Mouse (Mus musculus) intestine, postnatal 0 days (tissue): Measurements from ENCODE around the gene Ccdc115. TPM values are rescaled to one million over a fixed set of nuclear protein-coding genes. Genes with fewer than 3 reads are reported as not detected.

Source experiments
- ATAC-seq: fragments of 200-750 bp; cut with Nextera tagmentation; 2 replicates; pipeline ENCODE4 v1.8.0; 2017; ENCODE audit warnings: mild to moderate bottlenecking, moderate TSS enrichment, moderate library complexity
- H3K27ac ChIP-seq: fragments of 300-500 bp; sonication (generic); 2 replicates; pipeline ENCODE4 v1.5.1; 2014; ENCODE audit warnings: mild to moderate bottlenecking, low read depth, low read length, moderate library complexity
- H3K27me3 ChIP-seq: fragments of 300-500 bp; sonication (generic); replicated peaks from 2 replicates; pipeline ENCODE4 v1.6.1; 2014; ENCODE audit warnings: low read length, mixed read lengths; ENCODE audit not compliant: control insufficient read depth, insufficient read depth
- H3K36me3 ChIP-seq: fragments of 300-500 bp; sonication (generic); 2 replicates; pipeline ENCODE4 v1.6.1; 2014; ENCODE audit warnings: mild to moderate bottlenecking, moderate library complexity; ENCODE audit not compliant: control insufficient read depth, insufficient read depth
- H3K4me1 ChIP-seq: fragments of 300-500 bp; sonication (generic); replicated peaks from 2 replicates; pipeline ENCODE4 v1.6.1; 2014; ENCODE audit warnings: antibody characterized with exemption, low read length, mixed read lengths; ENCODE audit not compliant: control insufficient read depth, insufficient read depth
- H3K4me2 ChIP-seq: fragments of 300-500 bp; sonication (generic); replicated peaks from 2 replicates; pipeline ENCODE4 v1.6.1; 2014; ENCODE audit warnings: low read depth, mild to moderate bottlenecking, moderate library complexity
- H3K4me3 ChIP-seq: fragments of 300-500 bp; sonication (generic); 2 replicates; pipeline ENCODE4 v1.5.1; 2014; ENCODE audit warnings: low read depth, low read length
- H3K9ac ChIP-seq: fragments of 300-500 bp; sonication (generic); 2 replicates; pipeline ENCODE4 v1.6.1; 2014; ENCODE audit warnings: mild to moderate bottlenecking, low read depth, low read length
- H3K9me3 ChIP-seq: fragments of 300-500 bp; sonication (generic); 2 replicates; pipeline ENCODE4 v1.6.1; 2016; ENCODE audit warnings: mixed run types; ENCODE audit not compliant: control insufficient read depth
- CTCF ChIP-seq: sonication (generic); IDR thresholded peaks from 2 replicates; pipeline ENCODE4 v1.5.1; 2016; ENCODE audit warnings: low read depth, mild to moderate bottlenecking, control low read depth, antibody characterized with exemption, moderate library complexity
- WGBS: fragments of 180-500 bp; shearing (Covaris S2); extraction: QIAGEN DNeasy Blood & Tissue Kit; methylation state at CpG from one replicate; pipeline ENCODE4 v1.1.7; 2014; 5-methylcytosine and 5-hydroxymethylcytosine counted together
- microRNA-seq: library from miRNA; unstranded; fragments of <30 nt; microRNA quantifications from one replicate; pipeline ENCODE4, GENCODE M21; 2016
- polyA plus RNA-seq: library from polyadenylated mRNA; unstranded; fragments of >200 nt; fragmentation: Nextera tagmentation; extraction: Ambion mirVana; gene quantifications from 2 replicates; pipeline ENCODE4 v1.2.1, GENCODE M21; 2015

Ccdc115 gene
- polyA plus RNA-seq, 1 experiment from 2014 or later = 35.3 TPM

- H3K27me3 ChIP-seq = no peaks in the 10 kb centered on the region
- 76% methylated on average over 12 of the region's 12 CpGs for WGBS
Observed at GRCm38 (mm10) chr1:34387346-34388327, 51.8 kb downstream of the Ccdc115 start.

More at GRCm38 (mm10) chr1:34387346-34388327, 51.8 kb downstream of the Ccdc115 start:
- Histone ChIP-seq H3K36me3 (no peaks in the 10 kb centered on the region), H3K27ac (no peak overlapping the region), H3K4me3 (no peak overlapping the region), H3K4me2 (no peak overlapping the region), H3K9ac (no peak overlapping the region), H3K4me1 (no peaks in the 10 kb centered on the region), H3K9me3 (no peaks in the 10 kb centered on the region)
- no peak for ATAC-seq
- TF ChIP-seq CTCF = no peak

Small RNA genes within 50 kb of the gene (microRNA-seq; reads per million reads assigned to microRNA genes)
- gene Mir5103 = 3.5 reads per million, percentile 6 among the genes with 10 or more reads in this experiment

Other genes starting within 250 kb of the Ccdc115 start
- 47.5 and 50.5 TPM in 2 replicates for gene Imp4, start 179 bp upstream of the Ccdc115 start, polyA plus RNA-seq
- gene Ptpn18, start 20.1 kb upstream of the Ccdc115 start, polyA plus RNA-seq = 35.3 and 40.4 TPM in 2 replicates
- not detected in 2 replicates for gene Prss39, start 58.7 kb upstream of the Ccdc115 start, polyA plus RNA-seq
- not detected in 2 replicates for gene Cfc1, start 96.0 kb upstream of the Ccdc115 start, polyA plus RNA-seq
- gene Prss40, start 121.3 kb upstream of the Ccdc115 start, polyA plus RNA-seq = not detected in 2 replicates
- 0.18 and 0.31 TPM in 2 replicates for gene Amer3, start 140.0 kb upstream of the Ccdc115 start, polyA plus RNA-seq